Mouse (Mus musculus) heart, adult 2 months (tissue): ENCODE data around the gene Krt83. TPM values are rescaled to one million over a fixed set of nuclear protein-coding genes. Genes with fewer than 3 reads are reported as not detected.

Experiments
- DNase-seq, 2 experiments: peaks; one replicate each; pipeline ENCODE4 v3.0.0; 2021
- H3K27ac ChIP-seq: fragments of 200-600 bp; 2 replicates; pipeline ENCODE4 v1.8.1; 2022
- H3K27me3 ChIP-seq: fragments of 200-500 bp; 2 replicates; pipeline ENCODE4 v1.6.1; 2012; ENCODE audit warnings: mild to moderate bottlenecking, low read length, inconsistent platforms, mixed read lengths; ENCODE audit not compliant: control insufficient read depth, insufficient read depth
- H3K36me3 ChIP-seq: fragments of 200-500 bp; 2 replicates; pipeline ENCODE4 v1.6.1; 2012; ENCODE audit warnings: low read length, inconsistent platforms; ENCODE audit not compliant: control insufficient read depth, insufficient read depth
- H3K4me1 ChIP-seq: fragments of 200-500 bp; 2 replicates; pipeline ENCODE4 v1.6.1; 2011; ENCODE audit warnings: low read length; ENCODE audit not compliant: control insufficient read depth, insufficient read depth
- H3K4me3 ChIP-seq: fragments of 200-600 bp; 2 replicates; pipeline ENCODE4 v1.8.1; 2022
- H3K79me2 ChIP-seq: fragments of 200-500 bp; replicated peaks from 2 replicates; pipeline ENCODE4 v1.6.1; 2012; ENCODE audit warnings: mild to moderate bottlenecking, inconsistent platforms, low read length, moderate library complexity, mixed read lengths; ENCODE audit not compliant: control insufficient read depth, insufficient read depth
- H3K9ac ChIP-seq: fragments of 200-500 bp; 2 replicates; pipeline ENCODE4 v1.6.1; 2012; ENCODE audit warnings: low read depth, mild to moderate bottlenecking, control low read depth, inconsistent platforms, low read length, mixed read lengths
- CTCF ChIP-seq: fragments of 200-600 bp; IDR thresholded peaks from 2 replicates; pipeline ENCODE4 v1.8.1; 2022; ENCODE audit warnings: antibody characterized with exemption, mild to moderate bottlenecking, moderate library complexity
- EP300 ChIP-seq: fragments of 200-500 bp; IDR thresholded peaks from 2 replicates; pipeline ENCODE4 v1.6.1; 2011; ENCODE audit warnings: low read depth, low read length, control low read depth; ENCODE audit not compliant: insufficient read depth
- POLR2A ChIP-seq: fragments of 200-500 bp; IDR thresholded peaks from 2 replicates; pipeline ENCODE4 v1.6.1; 2011; ENCODE audit warnings: mild to moderate bottlenecking, low read depth, low read length, control low read depth; ENCODE audit not compliant: insufficient read depth
- WGBS: fragments of 180-500 bp; shearing (Covaris S2); methylation state at CpG from one replicate; pipeline ENCODE4 v1.1.7; 2018; 5-methylcytosine and 5-hydroxymethylcytosine counted together
- intact Hi-C: fragments of 180-260 bp; cut with DNase I; formaldehyde crosslinking; loops from one replicate; pipeline ENCODE4 v1.15.1; 2025
- polyA plus RNA-seq: library from polyadenylated mRNA; depleted of rRNA; stranded (reverse); fragments of >200 nt; gene quantifications from 2 replicates; pipeline ENCODE4 v1.2.3, GENCODE M21; 2012
- total RNA-seq, 2 experiments: library from RNA; stranded (reverse); gene quantifications; 2 replicates each; pipeline ENCODE4 v1.2.3; 2021

Krt83 gene
- total and polyA plus RNA-seq, 3 experiments, result not detected

- Histone ChIP-seq H3K4me1 (no peaks in the 10 kb centered on the region), H3K27ac (no peak overlapping the region), H3K27me3 (no peaks in the 10 kb centered on the region), H3K4me3 (no peak overlapping the region), H3K79me2 (no peaks in the 10 kb centered on the region), H3K36me3 (no peaks in the 10 kb centered on the region), H3K9ac (no peak overlapping the region)
- TF ChIP-seq CTCF (no peak), EP300 (no peak), POLR2A (no peak)
- intact Hi-C loops, result no loop called here
- WGBS, result 80% methylated on average over 14 of the region's 14 CpGs
- no peak for DNase-seq
Observed at GRCm38 (mm10) chr15:101459283-101459682, 32.0 kb downstream of the Krt83 start.

GRCm38 (mm10) chr15:101458361-101458930, 32.9 kb downstream of the Krt83 start:
- no peaks in the 10 kb centered on the region for H3K4me1 ChIP-seq
- no peaks in the 10 kb centered on the region for H3K79me2 ChIP-seq
- no peaks in the 10 kb centered on the region for H3K36me3 ChIP-seq
- no peak for DNase-seq
- intact Hi-C loops, result no loop called here
- TF ChIP-seq CTCF (no peak), EP300 (no peak), POLR2A (no peak)
- no peak overlapping the region for H3K4me3 ChIP-seq
- H3K9ac ChIP-seq, result no peak overlapping the region
- 59% methylated on average over 16 of the region's 16 CpGs for whole genome bisulfite sequencing
- no peaks in the 10 kb centered on the region for H3K27me3 ChIP-seq
- H3K27ac ChIP-seq, result no peak overlapping the region

- WGBS, result 87% methylated on average over 6 of the region's 6 CpGs
- no peak overlapping the region for H3K9ac ChIP-seq
- no peak overlapping the region for H3K4me3 ChIP-seq
- H3K79me2 ChIP-seq, result no peaks in the 10 kb centered on the region
- TF ChIP-seq POLR2A, result no peak
- TF ChIP-seq EP300, result no peak
- TF ChIP-seq CTCF, result no peak
- H3K36me3 ChIP-seq, result no peaks in the 10 kb centered on the region
- intact Hi-C loops, result no loop called here
- H3K27me3 ChIP-seq, result no peaks in the 10 kb centered on the region
- no peak for DNase-seq
- no peaks in the 10 kb centered on the region for H3K4me1 ChIP-seq
- H3K27ac ChIP-seq, result no peak overlapping the region
Observed at GRCm38 (mm10) chr15:101455891-101456290, 35.4 kb downstream of the Krt83 start.

- Histone ChIP-seq H3K27me3 (no peaks in the 10 kb centered on the region), H3K36me3 (no peaks in the 10 kb centered on the region), H3K79me2 (no peaks in the 10 kb centered on the region), H3K9ac (no peak overlapping the region), H3K4me1 (no peaks in the 10 kb centered on the region), H3K4me3 (no peak overlapping the region), H3K27ac (no peak overlapping the region)
- WGBS, result 68% methylated on average over 2 of the region's 2 CpGs
- intact Hi-C loops, result no loop called here
- TF ChIP-seq EP300 (no peak), CTCF (no peak), POLR2A (no peak)
- DNase-seq, result no peak
Observed at GRCm38 (mm10) chr15:101455292-101455691, 36.0 kb downstream of the Krt83 start.

- TF ChIP-seq POLR2A (no peak), CTCF (no peak), EP300 (no peak)
- no peak for DNase-seq
- H3K4me3 ChIP-seq, result no peak overlapping the region
- H3K36me3 ChIP-seq, result no peaks in the 10 kb centered on the region
- no peaks in the 10 kb centered on the region for H3K4me1 ChIP-seq
- no peak overlapping the region for H3K9ac ChIP-seq
- no peak overlapping the region for H3K27ac ChIP-seq
- no peaks in the 10 kb centered on the region for H3K27me3 ChIP-seq
- H3K79me2 ChIP-seq, result no peaks in the 10 kb centered on the region
- intact Hi-C loops, result no loop called here
- WGBS, result 83% methylated on average over 8 of the region's 8 CpGs
Observed at GRCm38 (mm10) chr15:101454774-101455173, 36.5 kb downstream of the Krt83 start.

GRCm38 (mm10) chr15:101453093-101453736, 38.1 kb downstream of the Krt83 start:
- peak; percentile 74 to 80 for DNase-seq
- H3K9ac ChIP-seq, result no peak overlapping the region
- 7% methylated on average over 13 of the region's 13 CpGs for WGBS
- no peaks in the 10 kb centered on the region for H3K27me3 ChIP-seq
- H3K36me3 ChIP-seq, result no peaks in the 10 kb centered on the region
- H3K4me1 ChIP-seq, result no peaks in the 10 kb centered on the region
- H3K4me3 ChIP-seq, result no peak overlapping the region
- intact Hi-C loops, result loop anchor here (2.0 kb wide), 1 partner anchor 112 kb away; no protein-coding TSS in a partner anchor
- no peak overlapping the region for H3K27ac ChIP-seq
- TF ChIP-seq EP300 (no peak), POLR2A (no peak), CTCF (peak; percentile 85)
- no peaks in the 10 kb centered on the region for H3K79me2 ChIP-seq
